ENCODE assay signal across 10 mouse cellular contexts in genomic region chr19:40433316-40433912, GRCm38 (mm10).
A peak's percentile ranks its signal among the peaks of the same experiment; 100 is the strongest.
DNase-seq lines count a peak whose midpoint lies in the region; ATAC-seq lines count a peak whose summit lies in the region.
"Had no signal": no experiment of that assay in that cellular context is flagged by ENCODE, and none has a peak within 500 bp of the region (broad histone marks: within the 10 kb centered on the region; RNA-seq: fewer than 3 reads in every experiment).

No protein-coding gene starts in this region.

- no peaks in the 10 kb centered on the region for H3K27me3 ChIP-seq in hindbrain, embryonic 13.5 days
- H3K27me3 ChIP-seq: embryonic facial prominence, embryonic 13.5 days had no signal

- H3K4me2 ChIP-seq in hindbrain, embryonic 13.5 days, result no peak overlapping the region
- H3K4me2 ChIP-seq: embryonic facial prominence, embryonic 13.5 days had no signal

- H3K9ac ChIP-seq in hindbrain, embryonic 13.5 days, result no peak overlapping the region
- H3K9ac ChIP-seq: embryonic facial prominence, embryonic 13.5 days had no signal

- peak; percentile 34 to 65 for DNase-seq in heart, adult 18-20 months
- no peak for DNase-seq in heart, postnatal 25 days (ENCODE audit: low spot score)
- DNase-seq in testis, postnatal 10 days (ENCODE audit: low spot score), result peak; percentile 55
- DNase-seq in testis, postnatal 14 days (ENCODE audit: low spot score), result no peak
- no peak for DNase-seq in natural killer cell, adult 2 months (ENCODE audit: low spot score in 2 of 2)
- DNase-seq in liver, result no peak
- DNase-seq in ovary, postnatal 10 days (ENCODE audit: low spot score), result no peak
- DNase-seq: lung, adult 2 months had no signal

- peaks cover 48% of the 10 kb centered on the region for H3K4me1 ChIP-seq in hindbrain, embryonic 13.5 days (replicated peaks)

- 63% methylated on average over 8 of the region's 8 CpGs for WGBS in hindbrain, embryonic 13.5 days

- no peak for ATAC-seq in hindbrain, embryonic 13.5 days (ENCODE audit: low FRiP score)

- H3K36me3 ChIP-seq in hindbrain, embryonic 13.5 days, result no peaks in the 10 kb centered on the region
- H3K36me3 ChIP-seq: embryonic facial prominence, embryonic 13.5 days had no signal

- intact Hi-C loops in heart, postnatal 25 days (cut with DNase I), result no loop called here

- no peak overlapping the region for H3K4me3 ChIP-seq in hindbrain, embryonic 13.5 days
- H3K4me3 ChIP-seq: embryonic facial prominence, embryonic 13.5 days had no signal

- H3K9me3 ChIP-seq in hindbrain, embryonic 13.5 days, result no peaks in the 10 kb centered on the region
- H3K9me3 ChIP-seq: embryonic facial prominence, embryonic 13.5 days had no signal

- peak overlapping the region; percentile 81 for H3K27ac ChIP-seq in hindbrain, embryonic 13.5 days
- H3K27ac ChIP-seq: embryonic facial prominence, embryonic 13.5 days had no signal

Comparison
In these comparisons a context has a peak if more than half of its experiments do, and no peak if none do; other contexts are left out.
1. DNase-seq: peak in heart, adult 18-20 months (2 of 2) and testis, postnatal 10 days (single experiment); none in heart, postnatal 25 days (single experiment), testis, postnatal 14 days (single experiment), natural killer cell, adult 2 months (0 of 2), liver (single experiment) and ovary, postnatal 10 days (single experiment).